Mouse (Mus musculus): ENCODE results near the gene Kcnip2.

DNA sequence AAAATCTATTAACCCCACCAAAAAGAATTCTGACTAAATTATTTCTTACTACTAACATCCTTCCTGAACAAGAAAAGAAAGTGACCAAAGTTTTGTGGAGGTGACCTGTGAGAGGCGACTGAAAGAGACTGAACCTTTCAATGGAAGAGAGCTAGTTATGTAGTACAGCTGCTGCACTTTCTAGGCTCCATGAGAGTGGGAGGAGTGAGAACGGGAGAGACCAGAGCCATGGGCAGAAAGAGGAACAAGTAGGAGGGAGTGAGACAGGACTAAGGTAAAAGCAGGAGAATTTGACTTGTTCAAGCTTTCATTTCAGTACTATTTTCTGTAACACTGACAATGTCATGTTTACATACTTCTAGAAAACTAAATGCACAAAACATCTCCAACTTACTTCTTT, 40.4 kb downstream of the Kcnip2 start:
- no peak for TF ChIP-seq EP300 (IDR thresholded peaks at IDR 0.05; ENCODE audit: low read depth)
- TF ChIP-seq CTCF (IDR thresholded peaks at IDR 0.05; ENCODE audit: low read depth), result no peak

All from heart, postnatal 0 days (tissue).